Mouse (Mus musculus) c-Kit-positive CD71-positive TER-119-negative erythroid progenitor cells, embryonic 14.5 days (primary cell): ENCODE results near the gene Lgsn.

ENCODE experiments used
- DNase-seq: peaks from one replicate; pipeline ENCODE4 v3.0.0-alpha.2; 2013; ENCODE audit warnings: low read depth

Gene Lgsn

GRCm38 (mm10) chr1:31220599-31221250 is 44.5 kb downstream of the Lgsn start:
- DNase-seq: no peak

- DNase-seq: no peak
Measured at GRCm38 (mm10) chr1:31222564-31222963, 46.4 kb downstream of the Lgsn start, which contains the start of the genes 4931428L18Rik and Pih1d3. 4931428L18Rik (minus strand) TSS chr1:31222684. Pih1d3 (plus strand) TSS chr1:31222838.

- no peak for DNase-seq
Measured at GRCm38 (mm10) chr1:31233319-31234036, 57.3 kb downstream of the Lgsn start.
